Mouse (Mus musculus) left cerebral cortex, adult 2 months (tissue): ENCODE results near the gene Ccpg1os. TPM values are rescaled to one million over a fixed set of nuclear protein-coding genes. Genes with fewer than 3 reads are reported as not detected.

Experiments used
- DNase-seq, 2 experiments: peaks; one replicate each; pipeline ENCODE4 v3.0.0; 2021 to 2022; ENCODE audit warnings: low spot score in 2 of 2, mixed read lengths in 1 of 2; ENCODE audit errors: extremely low spot score in 1 of 2
- H3K27ac ChIP-seq: fragments of 200-600 bp; 2 replicates; pipeline ENCODE4 v1.8.1; 2022
- H3K4me3 ChIP-seq: fragments of 200-600 bp; 2 replicates; pipeline ENCODE4 v1.8.1; 2022
- CTCF ChIP-seq: fragments of 200-600 bp; IDR thresholded peaks from 2 replicates; pipeline ENCODE4 v1.8.1; 2022; ENCODE audit warnings: antibody characterized with exemption, mild to moderate bottlenecking, moderate library complexity
- intact Hi-C: fragments of 180-260 bp; cut with DNase I; formaldehyde crosslinking; loops from one replicate; pipeline ENCODE4 v1.15.1; 2025
- long read RNA-seq, 2 experiments: library from polyadenylated mRNA; stranded (forward); transcript quantifications; one replicate each; pipeline ENCODE4 v2.0.0; 2021; ENCODE audit warnings: borderline mapping rate in 2 of 2
- total RNA-seq, 2 experiments: library from RNA; stranded (reverse); gene quantifications; 2 replicates each; pipeline ENCODE4 v1.2.3; 2021

The Ccpg1os gene
- total RNA-seq, result 10 to 100 TPM in 1 of 2 experiments, 1 to 10 TPM in 1; 9.2 to 10.8 TPM
- long read RNA-seq, experiment 1, transcript Ccpg1os-201 (2 exons, 711 nt), result major isoform, 5 of 5 reads
- long read RNA-seq, experiment 1, partial matches to known transcripts, result 0 of 5 reads
- long read RNA-seq, experiment 1, other reads (novel, unspliced or antisense), result 0 of 5 reads
- long read RNA-seq, experiment 2, partial matches to known transcripts, result 0 of 3 reads
- long read RNA-seq, experiment 2, other reads (novel, unspliced or antisense), result 2 of 3 reads

GRCm38 (mm10) chr9:72985250-72986220, at the start of gene Ccpg1os, which contains the start of gene Ccpg1:
Ccpg1os (minus strand) TSS chr9:72985382.
Ccpg1 (plus strand) TSS chr9:72985429.
- no peak; the same call in 1 of the 2 replicates for TF ChIP-seq CTCF
- DNase-seq, result peak; percentile 95 to 98
- peak within 1 kb of the TSS; percentile 97 for H3K4me3 ChIP-seq
- intact Hi-C loops, result no loop called here
- H3K27ac ChIP-seq, result peak within 1 kb of the TSS; percentile 98

GRCm38 (mm10) chr9:73033406-73033805, 48.2 kb upstream of the Ccpg1os start:
- no peak for DNase-seq
- intact Hi-C loops, result no loop called here
- Histone ChIP-seq H3K4me3 (no peak overlapping the region), H3K27ac (no peak overlapping the region)
- TF ChIP-seq CTCF, result peak; percentile 4; the same call in 1 of the 2 replicates

- intact Hi-C loops, result no loop called here
- DNase-seq, result no peak
- Histone ChIP-seq H3K27ac (no peak overlapping the region), H3K4me3 (no peak overlapping the region)
- TF ChIP-seq CTCF, result no peak
Observed at GRCm38 (mm10) chr9:73031421-73031820, 46.2 kb upstream of the Ccpg1os start.

GRCm38 (mm10) chr9:73030443-73030842, 45.3 kb upstream of the Ccpg1os start:
- DNase-seq, result no peak
- Histone ChIP-seq H3K27ac (no peak overlapping the region), H3K4me3 (no peak overlapping the region)
- intact Hi-C loops, result no loop called here
- TF ChIP-seq CTCF, result no peak

- H3K4me3 ChIP-seq, result no peak overlapping the region
- TF ChIP-seq CTCF, result no peak
- DNase-seq, result peak in 1 of 2 experiments; percentile 32
- intact Hi-C loops, result no loop called here
- no peak overlapping the region; the same call in 1 of the 2 replicates for H3K27ac ChIP-seq
Observed at GRCm38 (mm10) chr9:73025818-73026636, 40.8 kb upstream of the Ccpg1os start.

- no peak for TF ChIP-seq CTCF
- Histone ChIP-seq H3K4me3 (no peak overlapping the region), H3K27ac (no peak overlapping the region)
- intact Hi-C loops, result no loop called here
- no peak for DNase-seq
Observed at GRCm38 (mm10) chr9:73020566-73021097, 35.5 kb upstream of the Ccpg1os start.

- H3K4me3 ChIP-seq, result no peak overlapping the region
- no peak for DNase-seq
- no peak for TF ChIP-seq CTCF
- intact Hi-C loops, result no loop called here
- no peak overlapping the region for H3K27ac ChIP-seq
Observed at GRCm38 (mm10) chr9:73019841-73020240, 34.7 kb upstream of the Ccpg1os start.

- Histone ChIP-seq H3K27ac (no peak overlapping the region), H3K4me3 (no peak overlapping the region)
- TF ChIP-seq CTCF, result no peak
- intact Hi-C loops, result no loop called here
- DNase-seq, result peak in 1 of 2 experiments; percentile 24
Observed at GRCm38 (mm10) chr9:73014724-73015123, 29.5 kb upstream of the Ccpg1os start.

GRCm38 (mm10) chr9:73012629-73013028, 27.4 kb upstream of the Ccpg1os start:
- Histone ChIP-seq H3K4me3 (no peak overlapping the region), H3K27ac (no peak overlapping the region)
- intact Hi-C loops, result no loop called here
- TF ChIP-seq CTCF, result peak; percentile 29
- DNase-seq, result no peak

- no peak for TF ChIP-seq CTCF
Observed at GRCm38 (mm10) chr9:73008384-73008783, 23.2 kb upstream of the Ccpg1os start.

GRCm38 (mm10) chr9:73006175-73006574, 21.0 kb upstream of the Ccpg1os start:
- intact Hi-C loops, result no loop called here
- no peak overlapping the region for H3K4me3 ChIP-seq
- TF ChIP-seq CTCF, result no peak

More at GRCm38 (mm10) chr9:73008384-73008783, 23.2 kb upstream of the Ccpg1os start:
- Histone ChIP-seq H3K4me3 (no peak overlapping the region), H3K27ac (no peak overlapping the region)
- no peak for DNase-seq
- intact Hi-C loops, result no loop called here

More at GRCm38 (mm10) chr9:73006175-73006574, 21.0 kb upstream of the Ccpg1os start:
- no peak for DNase-seq
- H3K27ac ChIP-seq, result no peak overlapping the region
